Mouse (Mus musculus) embryonic facial prominence, embryonic 15.5 days (tissue): ENCODE measurements at regions not wholly inside any gene's neighbourhood (a gene's known extent, or its start where the extent isn't known, plus 50 kb on each side); places are given as distances from the start of the nearest gene placed in this dataset.

Source experiments
- ATAC-seq: fragments of 200-750 bp; cut with Nextera tagmentation; 2 replicates; pipeline ENCODE4 v1.8.0; 2017; ENCODE audit warnings: low read depth, moderate TSS enrichment; ENCODE audit not compliant: insufficient number of reproducible peaks, low FRiP score, low TSS enrichment
- H3K27ac ChIP-seq: fragments of 300-500 bp; sonication (generic); replicated peaks from 2 replicates; pipeline ENCODE4 v1.5.1; 2015; ENCODE audit warnings: mild to moderate bottlenecking, inconsistent platforms
- H3K27me3 ChIP-seq: fragments of 300-500 bp; sonication (generic); 2 replicates; pipeline ENCODE4 v1.6.1; 2015; ENCODE audit warnings: inconsistent platforms
- H3K36me3 ChIP-seq: fragments of 300-500 bp; sonication (generic); 2 replicates; pipeline ENCODE4 v1.6.1; 2015; ENCODE audit warnings: mild to moderate bottlenecking, inconsistent platforms
- H3K4me1 ChIP-seq: fragments of 300-500 bp; sonication (generic); 2 replicates; pipeline ENCODE4 v1.6.1; 2015; ENCODE audit warnings: inconsistent platforms
- H3K4me2 ChIP-seq: fragments of 300-500 bp; sonication (generic); replicated peaks from 2 replicates; pipeline ENCODE4 v1.6.1; 2015; ENCODE audit warnings: mild to moderate bottlenecking, inconsistent platforms
- H3K4me3 ChIP-seq: fragments of 300-500 bp; sonication (generic); replicated peaks from 2 replicates; pipeline ENCODE4 v1.5.1; 2015; ENCODE audit warnings: mild to moderate bottlenecking, inconsistent platforms
- H3K9ac ChIP-seq: fragments of 300-500 bp; sonication (generic); 2 replicates; pipeline ENCODE4 v1.6.1; 2015; ENCODE audit warnings: inconsistent platforms
- H3K9me3 ChIP-seq: fragments of 300-500 bp; sonication (generic); replicated peaks from 2 replicates; pipeline ENCODE4 v1.6.1; 2016; ENCODE audit warnings: inconsistent platforms
- WGBS: fragments of 180-500 bp; shearing (Covaris S2); methylation state at CpG from one replicate; pipeline ENCODE4 v1.1.7; 2015; 5-methylcytosine and 5-hydroxymethylcytosine counted together

- no peak overlapping the region for H3K27ac ChIP-seq
- no peak for ATAC-seq
- H3K4me2 ChIP-seq, result no peak overlapping the region
- H3K27me3 ChIP-seq, result no peaks in the 10 kb centered on the region
- no peak overlapping the region for H3K9ac ChIP-seq
- WGBS, result 88% methylated on average over 1 of the region's 1 CpGs
- peaks cover 17% of the 10 kb centered on the region for H3K4me1 ChIP-seq
- no peaks in the 10 kb centered on the region for H3K9me3 ChIP-seq
- H3K36me3 ChIP-seq, result no peaks in the 10 kb centered on the region
- no peak overlapping the region for H3K4me3 ChIP-seq
Measured at GRCm38 (mm10) chr1:80030635-80031034, 169.7 kb upstream of the Serpine2 start.

GRCm38 (mm10) chr1:80030224-80030623 is 169.2 kb upstream of the Serpine2 start:
- 76% methylated on average over 3 of the region's 3 CpGs for WGBS
- Histone ChIP-seq H3K4me2 (no peak overlapping the region), H3K4me1 (peaks cover 17% of the 10 kb centered on the region), H3K36me3 (no peaks in the 10 kb centered on the region), H3K27ac (no peak overlapping the region), H3K9me3 (no peaks in the 10 kb centered on the region), H3K9ac (no peak overlapping the region), H3K4me3 (no peak overlapping the region), H3K27me3 (no peaks in the 10 kb centered on the region)
- no peak for ATAC-seq

- Histone ChIP-seq H3K9me3 (no peaks in the 10 kb centered on the region), H3K4me3 (no peak overlapping the region), H3K9ac (no peak overlapping the region), H3K27me3 (no peaks in the 10 kb centered on the region), H3K4me1 (no peaks in the 10 kb centered on the region), H3K4me2 (no peak overlapping the region), H3K36me3 (no peaks in the 10 kb centered on the region), H3K27ac (no peak overlapping the region)
- ATAC-seq, result no peak
- WGBS, result 87% methylated on average over 4 of the region's 4 CpGs
Measured at GRCm38 (mm10) chr1:80025863-80026616, 165.1 kb upstream of the Serpine2 start.

GRCm38 (mm10) chr1:80023518-80024095 is 162.6 kb upstream of the Serpine2 start:
- 63% methylated on average over 6 of the region's 6 CpGs for WGBS
- ATAC-seq, result no peak

GRCm38 (mm10) chr1:80021866-80022265 is 160.9 kb upstream of the Serpine2 start:
- Histone ChIP-seq H3K27me3 (no peaks in the 10 kb centered on the region), H3K4me3 (no peak overlapping the region), H3K4me1 (no peaks in the 10 kb centered on the region; the same call in 1 of the 2 replicates), H3K9ac (no peak overlapping the region), H3K36me3 (no peaks in the 10 kb centered on the region), H3K4me2 (no peak overlapping the region), H3K27ac (no peak overlapping the region), H3K9me3 (no peaks in the 10 kb centered on the region)
- no peak for ATAC-seq
- 51% methylated on average over 3 of the region's 3 CpGs for WGBS

More at GRCm38 (mm10) chr1:80023518-80024095, 162.6 kb upstream of the Serpine2 start:
- H3K4me1 ChIP-seq, result no peaks in the 10 kb centered on the region; the same call in 1 of the 2 replicates
- H3K4me2 ChIP-seq, result no peak overlapping the region
- H3K36me3 ChIP-seq, result no peaks in the 10 kb centered on the region
- no peaks in the 10 kb centered on the region for H3K27me3 ChIP-seq
- H3K27ac ChIP-seq, result no peak overlapping the region
- no peak overlapping the region for H3K4me3 ChIP-seq
- no peaks in the 10 kb centered on the region for H3K9me3 ChIP-seq
- no peak overlapping the region for H3K9ac ChIP-seq

- Histone ChIP-seq H3K27me3 (no peaks in the 10 kb centered on the region), H3K36me3 (no peaks in the 10 kb centered on the region), H3K27ac (no peak overlapping the region), H3K9ac (no peak overlapping the region), H3K4me1 (peaks cover 18% of the 10 kb centered on the region), H3K9me3 (no peaks in the 10 kb centered on the region), H3K4me3 (no peak overlapping the region), H3K4me2 (no peak overlapping the region)
- ATAC-seq, result 0 out of 2 replicates have a peak, but pooled peaks have one; percentile 9
- WGBS, result 50% methylated on average over 11 of the region's 11 CpGs
Measured at GRCm38 (mm10) chr1:80018391-80019065, 157.5 kb upstream of the Serpine2 start.

- Histone ChIP-seq H3K9me3 (no peaks in the 10 kb centered on the region), H3K4me3 (no peak overlapping the region), H3K27ac (peak overlapping the region; percentile 55; the same call in 1 of the 2 replicates), H3K9ac (no peak overlapping the region), H3K4me1 (peaks cover 20% of the 10 kb centered on the region), H3K27me3 (no peaks in the 10 kb centered on the region), H3K36me3 (no peaks in the 10 kb centered on the region), H3K4me2 (no peak overlapping the region)
- 51% methylated on average over 5 of the region's 5 CpGs for WGBS
- peak; percentile 67; the same call in 1 of the 2 replicates for ATAC-seq
Measured at GRCm38 (mm10) chr1:80015474-80015873, 154.5 kb upstream of the Serpine2 start.

- Histone ChIP-seq H3K4me2 (no peak overlapping the region), H3K27ac (peak overlapping the region; percentile 72), H3K36me3 (no peaks in the 10 kb centered on the region), H3K4me3 (no peak overlapping the region), H3K4me1 (peaks cover 20% of the 10 kb centered on the region), H3K9me3 (no peaks in the 10 kb centered on the region), H3K27me3 (no peaks in the 10 kb centered on the region), H3K9ac (no peak overlapping the region)
- 31% methylated on average over 2 of the region's 2 CpGs for WGBS
- ATAC-seq, result no peak
Measured at GRCm38 (mm10) chr1:80014586-80014985, 153.6 kb upstream of the Serpine2 start.

- Histone ChIP-seq H3K4me3 (no peak overlapping the region), H3K4me2 (no peak overlapping the region), H3K9me3 (no peaks in the 10 kb centered on the region), H3K27me3 (no peaks in the 10 kb centered on the region), H3K4me1 (peaks cover 20% of the 10 kb centered on the region), H3K27ac (no peak overlapping the region), H3K9ac (no peak overlapping the region), H3K36me3 (no peaks in the 10 kb centered on the region)
- ATAC-seq, result no peak
- WGBS, result 38% methylated on average over 4 of the region's 4 CpGs
Measured at GRCm38 (mm10) chr1:80010724-80011123, 149.7 kb upstream of the Serpine2 start.

- Histone ChIP-seq H3K27ac (no peak overlapping the region), H3K9ac (no peak overlapping the region), H3K27me3 (no peaks in the 10 kb centered on the region), H3K4me2 (no peak overlapping the region), H3K4me3 (no peak overlapping the region), H3K4me1 (no peaks in the 10 kb centered on the region), H3K36me3 (no peaks in the 10 kb centered on the region), H3K9me3 (no peaks in the 10 kb centered on the region)
- ATAC-seq, result no peak
- 65% methylated on average over 11 of the region's 11 CpGs for whole genome bisulfite sequencing
Measured at GRCm38 (mm10) chr1:79999081-79999480, 138.1 kb upstream of the Serpine2 start.

GRCm38 (mm10) chr1:79997911-79998310 is 136.9 kb upstream of the Serpine2 start:
- H3K4me1 ChIP-seq, result no peaks in the 10 kb centered on the region
- 92% methylated on average over 10 of the region's 10 CpGs for WGBS
- H3K4me2 ChIP-seq, result no peak overlapping the region
- no peak overlapping the region for H3K9ac ChIP-seq
- no peak overlapping the region for H3K27ac ChIP-seq
- ATAC-seq, result no peak
- H3K36me3 ChIP-seq, result no peaks in the 10 kb centered on the region
- no peaks in the 10 kb centered on the region for H3K9me3 ChIP-seq
- no peak overlapping the region for H3K4me3 ChIP-seq
- H3K27me3 ChIP-seq, result no peaks in the 10 kb centered on the region
